Mouse (Mus musculus): ENCODE results near the gene Fbxo24. TPM values are rescaled to one million over a fixed set of nuclear protein-coding genes. Genes with fewer than 3 reads are reported as not detected.
"Not testable (repeated sequence)": the region's sequence is repeated elsewhere in the genome, so short reads cannot be mapped to it uniquely, and the experiment has no call there.

Gene Fbxo24
- polyA plus RNA-seq, 1 experiment from 2014 or later: 0.22 TPM

DNA sequence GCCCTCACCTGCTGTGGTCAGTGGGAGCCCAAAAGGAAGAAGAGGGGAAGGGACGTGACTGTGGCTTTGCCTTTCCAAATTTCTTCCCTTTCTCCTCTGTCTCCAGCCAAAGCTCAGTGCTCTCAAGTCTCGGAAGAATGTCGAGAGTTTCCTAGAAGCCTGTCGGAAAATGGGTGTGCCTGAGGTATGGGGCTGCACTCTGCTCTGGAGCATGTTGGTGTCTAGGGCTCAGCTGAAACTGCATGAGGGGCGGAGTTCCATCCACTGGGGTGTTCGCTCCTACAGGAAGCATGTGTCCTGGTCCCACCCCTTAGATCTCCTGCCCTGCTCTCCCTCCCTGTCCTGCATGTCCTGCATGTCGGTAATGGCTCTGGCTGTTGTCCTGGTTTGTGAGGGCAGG, 10.7 kb upstream of the Fbxo24 start:
- peaks cover 14% of the 10 kb centered on the region for H3K27me3 ChIP-seq
- no peak overlapping the region for H3K4me3 ChIP-seq
- H3K9ac ChIP-seq: no peak overlapping the region
- H3K4me2 ChIP-seq (replicated peaks): no peak overlapping the region
- no peak for ATAC-seq (ENCODE audit: insufficient number of reproducible peaks, insufficient read depth, low FRiP score, low TSS enrichment)
- no peak overlapping the region for H3K27ac ChIP-seq
- no peaks in the 10 kb centered on the region for H3K4me1 ChIP-seq
- WGBS: 81% methylated on average over 7 of the region's 7 CpGs
- no peaks in the 10 kb centered on the region for H3K9me3 ChIP-seq
- peaks cover 80% of the 10 kb centered on the region for H3K36me3 ChIP-seq

- Histone ChIP-seq H3K27ac (no peak overlapping the region), H3K4me2 (replicated peaks) (no peak overlapping the region), H3K4me3 (no peak overlapping the region), H3K27me3 (no peaks in the 10 kb centered on the region), H3K36me3 (peaks cover 53% of the 10 kb centered on the region), H3K4me1 (peaks cover 23% of the 10 kb centered on the region), H3K9ac (no peak overlapping the region), H3K9me3 (no peaks in the 10 kb centered on the region)
- 80% methylated on average over 12 of the region's 12 CpGs for WGBS
- no peak for ATAC-seq (ENCODE audit: insufficient number of reproducible peaks, insufficient read depth, low FRiP score, low TSS enrichment)
These were observed 4.7 kb upstream of the Fbxo24 start for GRCm38 (mm10) chr5:137633397-137634084.

DNA sequence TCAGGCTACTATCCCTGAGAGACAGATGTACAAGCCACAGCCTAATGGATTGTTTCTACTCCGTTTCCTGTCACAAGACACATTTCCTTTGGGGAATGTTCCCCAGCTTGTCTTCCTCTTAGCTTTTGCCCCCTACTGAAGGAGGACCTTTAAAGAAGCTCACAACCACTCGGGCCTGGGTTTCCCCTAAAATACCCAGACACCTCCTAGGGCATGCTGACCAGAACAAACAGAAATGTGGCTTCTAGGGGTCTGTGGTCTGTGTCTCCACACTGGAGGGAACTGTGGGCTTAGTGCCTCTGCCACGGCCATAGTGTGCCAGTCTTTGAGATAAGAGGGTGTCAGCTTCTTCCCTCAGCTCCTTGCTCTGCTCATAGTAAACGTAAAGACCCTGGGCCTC, 2.8 kb upstream of the Fbxo24 start:
- Histone ChIP-seq H3K4me2 (replicated peaks) (peak overlapping the region; percentile 81; the same call in 1 of the 2 replicates), H3K27me3 (no peaks in the 10 kb centered on the region), H3K27ac (peak overlapping the region; percentile 91; the same call in 1 of the 2 replicates), H3K36me3 (peaks cover 33% of the 10 kb centered on the region), H3K9ac (peak overlapping the region; percentile 77; the same call in 1 of the 2 replicates), H3K4me1 (peaks cover 23% of the 10 kb centered on the region), H3K4me3 (no peak overlapping the region), H3K9me3 (no peaks in the 10 kb centered on the region)
- whole genome bisulfite sequencing: 69% methylated on average over 4 of the region's 4 CpGs
- no peak for ATAC-seq (ENCODE audit: insufficient number of reproducible peaks, insufficient read depth, low FRiP score, low TSS enrichment)

- WGBS: 49% methylated on average over 9 of the region's 9 CpGs
- H3K36me3 ChIP-seq: peaks cover 29% of the 10 kb centered on the region
- H3K9me3 ChIP-seq: no peaks in the 10 kb centered on the region
- H3K27me3 ChIP-seq: no peaks in the 10 kb centered on the region
- H3K4me1 ChIP-seq: peaks cover 23% of the 10 kb centered on the region
- H3K9ac ChIP-seq: peak overlapping the region; percentile 77
- peak overlapping the region; percentile 81 for H3K4me2 ChIP-seq (replicated peaks)
- peak overlapping the region; percentile 91 for H3K27ac ChIP-seq
- ATAC-seq (ENCODE audit: insufficient number of reproducible peaks, insufficient read depth, low FRiP score, low TSS enrichment): no peak
- H3K4me3 ChIP-seq: peak overlapping the region; percentile 77
These were observed 2.4 kb upstream of the Fbxo24 start for GRCm38 (mm10) chr5:137631171-137631570.

- H3K9me3 ChIP-seq: no peaks in the 10 kb centered on the region
- H3K27ac ChIP-seq: peak overlapping the region; percentile 91
- ATAC-seq (ENCODE audit: insufficient number of reproducible peaks, insufficient read depth, low FRiP score, low TSS enrichment): no peak
- no peaks in the 10 kb centered on the region for H3K27me3 ChIP-seq
- 28% methylated on average over 3 of the region's 3 CpGs for WGBS
- peaks cover 23% of the 10 kb centered on the region for H3K36me3 ChIP-seq
- H3K4me1 ChIP-seq: peaks cover 23% of the 10 kb centered on the region
- peak overlapping the region; percentile 77 for H3K9ac ChIP-seq
- H3K4me3 ChIP-seq: peak overlapping the region; percentile 77
- peak overlapping the region; percentile 81 for H3K4me2 ChIP-seq (replicated peaks)
These were observed 1.8 kb upstream of the Fbxo24 start for GRCm38 (mm10) chr5:137630602-137631001.

GRCm38 (mm10) chr5:137629906-137630545, 1.2 kb upstream of the Fbxo24 start:
- H3K27ac ChIP-seq: peak overlapping the region; percentile 91
- no peaks in the 10 kb centered on the region for H3K9me3 ChIP-seq
- peaks cover 18% of the 10 kb centered on the region for H3K36me3 ChIP-seq
- H3K4me3 ChIP-seq: peak overlapping the region; percentile 77
- H3K9ac ChIP-seq: peak overlapping the region; percentile 77
- peak overlapping the region; percentile 81 for H3K4me2 ChIP-seq (replicated peaks)
- ATAC-seq (ENCODE audit: insufficient number of reproducible peaks, insufficient read depth, low FRiP score, low TSS enrichment): no peak
- 17% methylated on average over 6 of the region's 6 CpGs for WGBS
- no peaks in the 10 kb centered on the region for H3K27me3 ChIP-seq
- H3K4me1 ChIP-seq: peaks cover 23% of the 10 kb centered on the region

- H3K9ac ChIP-seq: peak overlapping the region; percentile 77
- H3K36me3 ChIP-seq: peaks cover 15% of the 10 kb centered on the region
- no peak for ATAC-seq (ENCODE audit: insufficient number of reproducible peaks, insufficient read depth, low FRiP score, low TSS enrichment)
- H3K4me3 ChIP-seq: peak overlapping the region; percentile 77
- H3K27me3 ChIP-seq: no peaks in the 10 kb centered on the region
- H3K27ac ChIP-seq: peak overlapping the region; percentile 91
- WGBS: under 1% methylated on average over 23 of the region's 23 CpGs
- H3K9me3 ChIP-seq: no peaks in the 10 kb centered on the region
- H3K4me1 ChIP-seq: peaks cover 28% of the 10 kb centered on the region
- peak overlapping the region; percentile 81 for H3K4me2 ChIP-seq (replicated peaks)
These were observed 512 bp upstream of the Fbxo24 start for GRCm38 (mm10) chr5:137629306-137629721.

- Histone ChIP-seq H3K9me3 (no peaks in the 10 kb centered on the region), H3K4me2 (replicated peaks) (peak overlapping the region; percentile 59), H3K4me1 (peaks cover 28% of the 10 kb centered on the region), H3K27ac (peak overlapping the region; percentile 92), H3K4me3 (peak overlapping the region; percentile 77), H3K36me3 (peaks cover 2% of the 10 kb centered on the region; the same call in 1 of the 2 replicates), H3K9ac (peak overlapping the region; percentile 60), H3K27me3 (no peaks in the 10 kb centered on the region)
- 4% methylated on average over 9 of the region's 9 CpGs for WGBS
- ATAC-seq (ENCODE audit: insufficient number of reproducible peaks, insufficient read depth, low FRiP score, low TSS enrichment): no peak
These were observed 811 bp downstream of the Fbxo24 start for GRCm38 (mm10) chr5:137627991-137628390.

DNA sequence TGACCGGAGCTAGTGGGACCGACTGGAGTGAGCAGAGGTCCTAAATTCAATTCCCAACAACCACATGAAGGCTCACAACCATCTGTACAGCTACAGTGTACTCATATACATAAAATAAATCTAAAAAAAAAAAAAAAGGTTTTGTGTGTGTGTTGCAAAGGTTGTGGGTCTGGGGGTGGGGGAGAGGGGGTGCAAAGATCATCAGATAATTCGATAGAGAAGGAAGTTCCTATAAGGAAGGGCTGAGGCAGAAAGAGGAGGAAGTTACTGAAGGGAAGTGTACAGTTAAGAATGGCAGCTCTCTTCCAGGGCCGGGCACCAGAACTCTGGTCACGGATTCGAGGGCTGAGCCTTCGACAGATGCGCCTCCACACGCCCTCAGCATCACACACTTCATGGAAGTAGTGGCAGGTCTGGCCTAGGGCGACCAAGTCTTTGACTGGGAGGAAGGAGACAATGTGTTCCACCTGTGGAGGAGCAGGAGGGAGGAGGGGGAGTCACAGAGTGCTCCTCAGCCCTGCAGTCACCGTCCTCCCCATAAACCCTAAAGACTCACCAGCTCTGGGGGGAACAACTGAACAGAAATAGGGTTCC, 4.8 kb downstream of the Fbxo24 start:
- Histone ChIP-seq H3K27ac (no peak overlapping the region), H3K4me3 (no peak overlapping the region), H3K9ac (no peak overlapping the region), H3K36me3 (no peaks in the 10 kb centered on the region), H3K4me2 (replicated peaks) (no peak overlapping the region), H3K4me1 (peaks cover 5% of the 10 kb centered on the region; the same call in 1 of the 2 replicates), H3K9me3 (no peaks in the 10 kb centered on the region), H3K27me3 (no peaks in the 10 kb centered on the region)
- no peak for ATAC-seq (ENCODE audit: insufficient number of reproducible peaks, insufficient read depth, low FRiP score, low TSS enrichment)
- 90% methylated on average over 11 of the region's 11 CpGs for WGBS

GRCm38 (mm10) chr5:137615347-137615746, 13.5 kb downstream of the Fbxo24 start:
- H3K4me3 ChIP-seq: no peak overlapping the region
- no peaks in the 10 kb centered on the region for H3K27me3 ChIP-seq
- 77% methylated on average over 7 of the region's 7 CpGs for WGBS
- H3K4me1 ChIP-seq: peaks cover 34% of the 10 kb centered on the region
- no peak overlapping the region for H3K27ac ChIP-seq
- no peak for ATAC-seq (ENCODE audit: insufficient number of reproducible peaks, insufficient read depth, low FRiP score, low TSS enrichment)
- no peak overlapping the region for H3K9ac ChIP-seq
- no peaks in the 10 kb centered on the region for H3K9me3 ChIP-seq
- no peaks in the 10 kb centered on the region for H3K36me3 ChIP-seq
- H3K4me2 ChIP-seq (replicated peaks): no peak overlapping the region

GRCm38 (mm10) chr5:137614921-137615320, 13.9 kb downstream of the Fbxo24 start:
- H3K27ac ChIP-seq; H3K4me2 ChIP-seq (replicated peaks); H3K9me3 ChIP-seq; H3K9ac ChIP-seq; H3K36me3 ChIP-seq; H3K27me3 ChIP-seq; ATAC-seq (ENCODE audit: insufficient number of reproducible peaks, insufficient read depth, low FRiP score, low TSS enrichment); H3K4me3 ChIP-seq: not testable (repeated sequence)
- H3K4me1 ChIP-seq: peaks cover 38% of the 10 kb centered on the region
- 84% methylated on average over 2 of the region's 2 CpGs for WGBS

GRCm38 (mm10) chr5:137613550-137613949, 15.3 kb downstream of the Fbxo24 start, which contains the start of gene Pcolce:
Pcolce (minus strand) TSS chr5:137613784.
- Histone ChIP-seq H3K27ac (peak within 1 kb of the TSS; percentile 98), H3K27me3 (no peaks in the 10 kb centered on the region), H3K9me3 (no peaks in the 10 kb centered on the region), H3K36me3 (no peaks in the 10 kb centered on the region), H3K4me2 (replicated peaks) (no peak within 1 kb of the TSS), H3K4me1 (peaks cover 51% of the 10 kb centered on the region), H3K9ac (no peak within 1 kb of the TSS), H3K4me3 (no peak within 1 kb of the TSS)
- 32% methylated on average over 11 of the region's 11 CpGs for WGBS
- ATAC-seq (ENCODE audit: insufficient number of reproducible peaks, insufficient read depth, low FRiP score, low TSS enrichment): no peak
